Mouse (Mus musculus) MEL (cell line): ENCODE measurements at regions not wholly inside any gene's neighbourhood (a gene's known extent, or its start where the extent isn't known, plus 50 kb on each side); places are given as distances from the start of the nearest gene placed in this dataset.

Experiments used
- DNase-seq: peaks from one replicate; pipeline ENCODE4 v3.0.0; 2011; ENCODE audit warnings: low read depth, low spot score
- H3K27ac ChIP-seq: 2 replicates; pipeline ENCODE4 v1.5.1; 2012; ENCODE audit warnings: low read depth, mild to moderate bottlenecking, control low read depth, low read length, moderate library complexity; ENCODE audit not compliant: control insufficient read depth
- H3K27me3 ChIP-seq, 2 experiments: fragments of 150-350 bp in 1 of 2; sonication (generic) in 1 of 2; 2 replicates each; pipeline ENCODE4 v1.6.1; 2012; ENCODE audit warnings: low read length in 2 of 2, mild to moderate bottlenecking in 2 of 2, improper control_type of control experiment in 1 of 2, moderate library complexity in 1 of 2; ENCODE audit not compliant: insufficient read depth in 2 of 2, control insufficient read depth in 1 of 2
- H3K36me3 ChIP-seq, 2 experiments: 2 replicates each; pipeline ENCODE4 v1.6.1; 2012 to 2014; ENCODE audit warnings: low read length in 2 of 2, improper control_type of control experiment in 1 of 2, inconsistent platforms in 1 of 2, mild to moderate bottlenecking in 1 of 2; ENCODE audit not compliant: insufficient read depth in 2 of 2, control insufficient read depth in 1 of 2
- H3K4me1 ChIP-seq, 2 experiments: fragments of 150-350 bp in 1 of 2; sonication (generic) in 1 of 2; 2 replicates each; pipeline ENCODE4 v1.6.1; 2012; ENCODE audit warnings: low read length in 2 of 2, improper control_type of control experiment in 1 of 2, mild to moderate bottlenecking in 1 of 2; ENCODE audit not compliant: insufficient read depth in 2 of 2, control insufficient read depth in 1 of 2
- H3K4me3 ChIP-seq, 2 experiments: fragments of 150-350 bp in 1 of 2; sonication (generic) in 1 of 2; 2 replicates each; pipeline ENCODE4 v1.5.1; 2012; ENCODE audit warnings: low read depth in 2 of 2, low read length in 2 of 2, mild to moderate bottlenecking in 2 of 2, moderate library complexity in 2 of 2, control low read depth in 1 of 2, improper control_type of control experiment in 1 of 2; ENCODE audit not compliant: control insufficient read depth in 1 of 2, insufficient read depth in 1 of 2
- H3K79me2 ChIP-seq: 2 replicates; pipeline ENCODE4 v1.6.1; 2012; ENCODE audit warnings: mild to moderate bottlenecking, low read length, moderate library complexity; ENCODE audit not compliant: control insufficient read depth, poor library complexity, insufficient read depth
- H3K9ac ChIP-seq: 2 replicates; pipeline ENCODE4 v1.6.1; 2012; ENCODE audit warnings: low read depth, mild to moderate bottlenecking, control low read depth, low read length, moderate library complexity; ENCODE audit not compliant: control insufficient read depth, poor library complexity, severe bottlenecking
- H3K9me3 ChIP-seq: fragments of 150-350 bp; sonication (generic); replicated peaks from 2 replicates; pipeline ENCODE4 v1.6.1; 2012; ENCODE audit warnings: mild to moderate bottlenecking, low read length, improper control_type of control experiment, moderate library complexity; ENCODE audit not compliant: insufficient read depth
- BHLHE40 ChIP-seq: IDR thresholded peaks from 2 replicates; pipeline ENCODE4 v1.6.1; 2012; ENCODE audit warnings: low read depth, mild to moderate bottlenecking, inconsistent platforms, low read length, improper control_type of control experiment, borderline replicate concordance
- CHD1 ChIP-seq: IDR thresholded peaks from 2 replicates; pipeline ENCODE4 v1.6.1; 2012; ENCODE audit warnings: low read depth, mild to moderate bottlenecking, inconsistent platforms, low read length, improper control_type of control experiment
- CTCF ChIP-seq, 3 experiments: IDR thresholded peaks in 2 of 3; conservative IDR thresholded peaks in 1 of 3; 2 replicates each; pipeline ENCODE4 v1.5.1; 2011 to 2012; ENCODE audit warnings: low read length in 3 of 3, low read depth in 2 of 3, mild to moderate bottlenecking in 2 of 3, improper control_type of control experiment in 1 of 3, inconsistent platforms in 1 of 3, mixed read lengths in 1 of 3, moderate library complexity in 1 of 3; ENCODE audit not compliant: control insufficient read depth in 1 of 3, insufficient read depth in 1 of 3, poor library complexity in 1 of 3, severe bottlenecking in 1 of 3
- E2F4 ChIP-seq: IDR thresholded peaks from 2 replicates; pipeline ENCODE4 v1.6.1; 2011; ENCODE audit warnings: low read depth, low read length, improper control_type of control experiment, borderline replicate concordance
- EP300 ChIP-seq, 2 experiments: IDR thresholded peaks; 2 replicates each; pipeline ENCODE4 v1.6.1; 2011; ENCODE audit warnings: improper control_type of control experiment in 2 of 2, low read length in 2 of 2, low read depth in 1 of 2, mild to moderate bottlenecking in 1 of 2
- GABPA ChIP-seq: IDR thresholded peaks from 2 replicates; pipeline ENCODE4 v1.6.1; 2012; ENCODE audit warnings: low read depth, mild to moderate bottlenecking, inconsistent platforms, low read length, improper control_type of control experiment, moderate library complexity
- HCFC1 ChIP-seq: IDR thresholded peaks from 2 replicates; pipeline ENCODE4 v1.6.1; 2012; ENCODE audit warnings: low read depth, mild to moderate bottlenecking, inconsistent platforms, low read length, improper control_type of control experiment, moderate library complexity
- JUND ChIP-seq: IDR thresholded peaks from 2 replicates; pipeline ENCODE4 v1.6.1; 2011; ENCODE audit warnings: low read depth, mild to moderate bottlenecking, improper control_type of control experiment, low read length
- KAT2A ChIP-seq: conservative IDR thresholded peaks from 2 replicates; pipeline ENCODE4 v1.6.1; 2012; ENCODE audit warnings: low read depth, low read length, improper control_type of control experiment, inconsistent platforms
- MAX ChIP-seq: IDR thresholded peaks from 2 replicates; pipeline ENCODE4 v1.6.1; 2011; ENCODE audit warnings: low read length, improper control_type of control experiment
- MEF2A ChIP-seq: IDR thresholded peaks from 2 replicates; pipeline ENCODE4 v1.6.1; 2014; ENCODE audit warnings: low read depth, mild to moderate bottlenecking, inconsistent platforms, low read length, improper control_type of control experiment; ENCODE audit not compliant: poor library complexity, insufficient replicate concordance, severe bottlenecking; ENCODE audit errors: extremely low read depth
- MYB ChIP-seq: IDR thresholded peaks from 2 replicates; pipeline ENCODE4 v1.6.1; 2011; ENCODE audit warnings: mild to moderate bottlenecking, low read depth, low read length, improper control_type of control experiment
- NELFE ChIP-seq: IDR thresholded peaks from 2 replicates; pipeline ENCODE4 v1.6.1; 2011; ENCODE audit warnings: low read depth, low read length, improper control_type of control experiment
- NRF1 ChIP-seq: IDR thresholded peaks from 2 replicates; pipeline ENCODE4 v1.6.1; 2014; ENCODE audit warnings: low read depth, mild to moderate bottlenecking, inconsistent platforms, low read length, improper control_type of control experiment, moderate library complexity; ENCODE audit not compliant: poor library complexity, insufficient read depth, severe bottlenecking
- POLR2A ChIP-seq, 2 experiments: IDR thresholded peaks; 2 replicates each; pipeline ENCODE4 v1.6.1; 2011 to 2012; ENCODE audit warnings: low read length in 2 of 2, mild to moderate bottlenecking in 2 of 2, control low read depth in 1 of 2, improper control_type of control experiment in 1 of 2, low read depth in 1 of 2, moderate library complexity in 1 of 2; ENCODE audit not compliant: control insufficient read depth in 1 of 2, insufficient read depth in 1 of 2, poor library complexity in 1 of 2
- POLR2AphosphoS2 ChIP-seq: IDR thresholded peaks from 2 replicates; pipeline ENCODE4 v1.6.1; 2011; ENCODE audit warnings: low read length, improper control_type of control experiment
- RAD21 ChIP-seq: IDR thresholded peaks from 2 replicates; pipeline ENCODE4 v1.6.1; 2011; ENCODE audit warnings: mild to moderate bottlenecking, low read depth, low read length, improper control_type of control experiment
- RCOR1 ChIP-seq: IDR thresholded peaks from 2 replicates; pipeline ENCODE4 v1.6.1; 2012; ENCODE audit warnings: low read depth, mild to moderate bottlenecking, inconsistent platforms, low read length, improper control_type of control experiment
- TBP ChIP-seq: IDR thresholded peaks from 2 replicates; pipeline ENCODE4 v1.8.0; 2011; ENCODE audit warnings: low read depth, low read length, improper control_type of control experiment
- UBTF ChIP-seq: IDR thresholded peaks from 2 replicates; pipeline ENCODE4 v1.6.1; 2012; ENCODE audit warnings: low read depth, mild to moderate bottlenecking, inconsistent platforms, low read length, improper control_type of control experiment, moderate library complexity, borderline replicate concordance; ENCODE audit not compliant: insufficient read depth
- USF1 ChIP-seq: IDR thresholded peaks from 2 replicates; pipeline ENCODE4 v1.6.1; 2014; ENCODE audit warnings: low read depth, mild to moderate bottlenecking, inconsistent platforms, low read length, improper control_type of control experiment, moderate library complexity
- ZC3H11A ChIP-seq: IDR thresholded peaks from 2 replicates; pipeline ENCODE4 v1.6.1; 2012; ENCODE audit warnings: low read depth, mild to moderate bottlenecking, inconsistent platforms, low read length, improper control_type of control experiment
- ZMIZ1 ChIP-seq: IDR thresholded peaks from 2 replicates; pipeline ENCODE4 v1.6.1; 2012; ENCODE audit warnings: low read depth, mild to moderate bottlenecking, inconsistent platforms, low read length, improper control_type of control experiment, moderate library complexity

- H3K79me2 ChIP-seq: no peaks in the 10 kb centered on the region
- H3K27me3 ChIP-seq: no peaks in the 10 kb centered on the region
- H3K4me3 ChIP-seq: no peak overlapping the region
- H3K36me3 ChIP-seq: no peaks in the 10 kb centered on the region
- DNase-seq: no peak
- H3K27ac ChIP-seq: no peak overlapping the region
- H3K9me3 ChIP-seq: no peaks in the 10 kb centered on the region
- TF ChIP-seq POLR2A (IDR thresholded peaks at IDR 0.05; ENCODE audit: control insufficient read depth in 1 of 2, insufficient read depth in 1 of 2, low read depth in 1 of 2, low read length in 2 of 2, poor library complexity in 1 of 2): no peak
- TF ChIP-seq ZMIZ1: no peak
- TF ChIP-seq ZC3H11A: no peak
- TF ChIP-seq JUND: no peak
- no peak for TF ChIP-seq NRF1
- no peak for TF ChIP-seq GABPA
- TF ChIP-seq RAD21: no peak
- no peak for TF ChIP-seq CHD1
- no peak for TF ChIP-seq TBP
- TF ChIP-seq CTCF (IDR thresholded peaks at IDR 0.05 in 2 of 3, conservative IDR thresholded peaks at IDR 0.05 in 1 of 3; ENCODE audit: control insufficient read depth in 1 of 3, insufficient read depth in 1 of 3, low read depth in 2 of 3, low read length in 3 of 3, poor library complexity in 1 of 3, severe bottlenecking in 1 of 3): no peak
- TF ChIP-seq BHLHE40: no peak
- no peak for TF ChIP-seq NELFE
- no peak for TF ChIP-seq USF1
- no peak for TF ChIP-seq MEF2A
- TF ChIP-seq, all 39 proteins: peak for 0
- no peaks in the 10 kb centered on the region for H3K4me1 ChIP-seq
- H3K9ac ChIP-seq: no peak overlapping the region
These were observed 308.3 kb upstream of the Jarid2 start for GRCm38 (mm10) chr13:44420941-44421340.

- no peak overlapping the region for H3K9ac ChIP-seq
- H3K27ac ChIP-seq: no peak overlapping the region
- H3K36me3 ChIP-seq: no peaks in the 10 kb centered on the region
- H3K9me3 ChIP-seq: no peaks in the 10 kb centered on the region
- no peaks in the 10 kb centered on the region for H3K4me1 ChIP-seq
- TF ChIP-seq UBTF (no peak), MAX (no peak), EP300 (IDR thresholded peaks at IDR 0.05; ENCODE audit: low read depth in 1 of 2, low read length in 2 of 2) (no peak), HCFC1 (no peak), KAT2A (no peak), E2F4 (no peak), POLR2AphosphoS2 (no peak), CTCF (IDR thresholded peaks at IDR 0.05 in 2 of 3, conservative IDR thresholded peaks at IDR 0.05 in 1 of 3; ENCODE audit: control insufficient read depth in 1 of 3, insufficient read depth in 1 of 3, low read depth in 2 of 3, low read length in 3 of 3, poor library complexity in 1 of 3, severe bottlenecking in 1 of 3) (no peak), MYB (no peak), POLR2A (IDR thresholded peaks at IDR 0.05; ENCODE audit: control insufficient read depth in 1 of 2, insufficient read depth in 1 of 2, low read depth in 1 of 2, low read length in 2 of 2, poor library complexity in 1 of 2) (no peak), USF1 (no peak), RCOR1 (no peak)
- TF ChIP-seq, all 39 proteins: peak for 0
- Histone ChIP-seq H3K27me3 (no peaks in the 10 kb centered on the region), H3K79me2 (no peaks in the 10 kb centered on the region), H3K4me3 (no peak overlapping the region)
- DNase-seq: no peak
These were observed 307.8 kb upstream of the Jarid2 start for GRCm38 (mm10) chr13:44421426-44421825.
